Mouse (Mus musculus): ENCODE data around the gene Naa38. TPM values are rescaled to one million over a fixed set of nuclear protein-coding genes. Genes with fewer than 3 reads are reported as not detected.

Naa38 gene
- 10 to 100 TPM; 84.1 to 95.1 TPM for total RNA-seq (2021)
- long read RNA-seq, transcript Naa38-202 (2 exons, 404 nt): minor isoform, 40 of 86 reads
- long read RNA-seq, transcript Naa38-204 (3 exons, 671 nt): major isoform, 42 of 86 reads
- long read RNA-seq, partial matches to known transcripts: 0 of 86 reads
- long read RNA-seq, other reads (novel, unspliced or antisense): 4 of 86 reads

- peak; percentile 83 to 86 for DNase-seq (ENCODE audit: low spot score in 2 of 2)
These were observed at the start of gene Naa38, which contains the start of gene Cyb5d1 for GRCm38 (mm10) chr11:69395235-69395633. Naa38 (plus strand) TSS chr11:69395487. Cyb5d1 (minus strand) TSS chr11:69395631.

GRCm38 (mm10) chr11:69346441-69346840 lies 48.8 kb upstream of the Naa38 start:
- DNase-seq (ENCODE audit: low spot score in 2 of 2): no peak

GRCm38 (mm10) chr11:69356544-69356943 lies 38.7 kb upstream of the Naa38 start:
- no peak for DNase-seq (ENCODE audit: low spot score in 2 of 2)

- no peak for DNase-seq (ENCODE audit: low spot score in 2 of 2)
These were observed 37.6 kb upstream of the Naa38 start for GRCm38 (mm10) chr11:69357690-69358089.

- DNase-seq (ENCODE audit: low spot score in 2 of 2): no peak
These were observed 33.3 kb upstream of the Naa38 start for GRCm38 (mm10) chr11:69362021-69362420.

GRCm38 (mm10) chr11:69362479-69362878 lies 32.8 kb upstream of the Naa38 start:
- DNase-seq (ENCODE audit: low spot score in 2 of 2): no peak

GRCm38 (mm10) chr11:69364376-69364775 lies 30.9 kb upstream of the Naa38 start:
- DNase-seq (ENCODE audit: low spot score in 2 of 2): no peak

- peak; percentile 96 to 97 for DNase-seq (ENCODE audit: low spot score in 2 of 2)
These were observed 30.4 kb upstream of the Naa38 start for GRCm38 (mm10) chr11:69364910-69365309.

- no peak for DNase-seq (ENCODE audit: low spot score in 2 of 2)
These were observed 29.6 kb upstream of the Naa38 start for GRCm38 (mm10) chr11:69365722-69366121.

GRCm38 (mm10) chr11:69366157-69366854 lies 29.0 kb upstream of the Naa38 start:
- DNase-seq (ENCODE audit: low spot score in 2 of 2): peak; percentile 95 to 97

- peak in 1 of 2 experiments; percentile 31 for DNase-seq (ENCODE audit: low spot score in 2 of 2)
These were observed 28.3 kb upstream of the Naa38 start for GRCm38 (mm10) chr11:69366855-69367615.

- DNase-seq (ENCODE audit: low spot score in 2 of 2): no peak
These were observed 27.5 kb upstream of the Naa38 start for GRCm38 (mm10) chr11:69367616-69368355.

GRCm38 (mm10) chr11:69368356-69369214 lies 26.7 kb upstream of the Naa38 start:
- DNase-seq (ENCODE audit: low spot score in 2 of 2): peak; percentile 50 to 56

GRCm38 (mm10) chr11:69369215-69369989 lies 25.9 kb upstream of the Naa38 start, which contains the start of gene Chd3:
Chd3 (minus strand) TSS chr11:69369406.
- peak in 1 of 2 experiments; percentile 54 for DNase-seq (ENCODE audit: low spot score in 2 of 2)

GRCm38 (mm10) chr11:69369990-69370816 lies 25.1 kb upstream of the Naa38 start:
- no peak for DNase-seq (ENCODE audit: low spot score in 2 of 2)

GRCm38 (mm10) chr11:69370817-69371215 lies 24.5 kb upstream of the Naa38 start:
- DNase-seq (ENCODE audit: low spot score in 2 of 2): no peak

GRCm38 (mm10) chr11:69371601-69372000 lies 23.7 kb upstream of the Naa38 start:
- DNase-seq (ENCODE audit: low spot score in 2 of 2): no peak

- peak; percentile 80 for DNase-seq (ENCODE audit: low spot score in 2 of 2)
These were observed 23.1 kb upstream of the Naa38 start for GRCm38 (mm10) chr11:69372056-69372779.
